Mouse (Mus musculus): ENCODE measurements at regions not wholly inside any gene's neighbourhood (a gene's known extent, or its start where the extent isn't known, plus 50 kb on each side); places are given as distances from the start of the nearest gene placed in this dataset.

- H3K4me3 ChIP-seq (replicated peaks; ENCODE audit: control insufficient read depth, low read depth, low read length), result no peak overlapping the region
- H3K4me1 ChIP-seq (ENCODE audit: control insufficient read depth, insufficient read depth, low read length), result no peaks in the 10 kb centered on the region
- 64% methylated on average over 6 of the region's 6 CpGs for WGBS
- TF ChIP-seq POLR2A (IDR thresholded peaks at IDR 0.05; ENCODE audit: borderline replicate concordance, control insufficient read depth, low read depth, low read length), result no peak
- TF ChIP-seq CTCF (IDR thresholded peaks at IDR 0.05; ENCODE audit: control insufficient read depth, insufficient read depth, low read length), result no peak
- no peak overlapping the region for H3K27ac ChIP-seq (ENCODE audit: control insufficient read depth, insufficient read depth, low read depth, low read length, poor library complexity)
Measured at GRCm38 (mm10) chr1:121243576-121243975, 88.8 kb downstream of the Insig2 start.

GRCm38 (mm10) chr1:121247556-121247955 is 84.8 kb downstream of the Insig2 start:
- 42% methylated on average over 2 of the region's 2 CpGs for WGBS

GRCm38 (mm10) chr1:121249081-121249480 is 83.3 kb downstream of the Insig2 start:
- H3K4me1 ChIP-seq (ENCODE audit: control insufficient read depth, insufficient read depth, low read length), result no peaks in the 10 kb centered on the region
- H3K27ac ChIP-seq (ENCODE audit: control insufficient read depth, insufficient read depth, low read depth, low read length, poor library complexity), result no peak overlapping the region
- no peak for TF ChIP-seq CTCF (IDR thresholded peaks at IDR 0.05; ENCODE audit: control insufficient read depth, insufficient read depth, low read length)
- no peak for TF ChIP-seq POLR2A (IDR thresholded peaks at IDR 0.05; ENCODE audit: borderline replicate concordance, control insufficient read depth, low read depth, low read length)
- 46% methylated on average over 1 of the region's 1 CpGs for WGBS
- no peak overlapping the region for H3K4me3 ChIP-seq (replicated peaks; ENCODE audit: control insufficient read depth, low read depth, low read length)

More at GRCm38 (mm10) chr1:121247556-121247955, 84.8 kb downstream of the Insig2 start:
- H3K27ac ChIP-seq (ENCODE audit: control insufficient read depth, insufficient read depth, low read depth, low read length, poor library complexity), result no peak overlapping the region
- H3K4me3 ChIP-seq (replicated peaks; ENCODE audit: control insufficient read depth, low read depth, low read length), result no peak overlapping the region
- TF ChIP-seq CTCF (IDR thresholded peaks at IDR 0.05; ENCODE audit: control insufficient read depth, insufficient read depth, low read length) (no peak), POLR2A (IDR thresholded peaks at IDR 0.05; ENCODE audit: borderline replicate concordance, control insufficient read depth, low read depth, low read length) (no peak)
- no peaks in the 10 kb centered on the region for H3K4me1 ChIP-seq (ENCODE audit: control insufficient read depth, insufficient read depth, low read length)

- TF ChIP-seq CTCF (IDR thresholded peaks at IDR 0.05; ENCODE audit: control insufficient read depth, insufficient read depth, low read length) (no peak), POLR2A (IDR thresholded peaks at IDR 0.05; ENCODE audit: borderline replicate concordance, control insufficient read depth, low read depth, low read length) (no peak)
- no peak overlapping the region for H3K27ac ChIP-seq (ENCODE audit: control insufficient read depth, insufficient read depth, low read depth, low read length, poor library complexity)
- WGBS, result 86% methylated on average over 4 of the region's 4 CpGs
- H3K4me1 ChIP-seq (ENCODE audit: control insufficient read depth, insufficient read depth, low read length), result no peaks in the 10 kb centered on the region
- no peak overlapping the region for H3K4me3 ChIP-seq (replicated peaks; ENCODE audit: control insufficient read depth, low read depth, low read length)
Measured at GRCm38 (mm10) chr1:121250686-121251085, 81.7 kb downstream of the Insig2 start.

- 84% methylated on average over 7 of the region's 7 CpGs for WGBS
- Histone ChIP-seq H3K27ac (ENCODE audit: control insufficient read depth, insufficient read depth, low read depth, low read length, poor library complexity) (no peak overlapping the region), H3K4me3 (replicated peaks; ENCODE audit: control insufficient read depth, low read depth, low read length) (no peak overlapping the region), H3K4me1 (ENCODE audit: control insufficient read depth, insufficient read depth, low read length) (no peaks in the 10 kb centered on the region)
- TF ChIP-seq POLR2A (IDR thresholded peaks at IDR 0.05; ENCODE audit: borderline replicate concordance, control insufficient read depth, low read depth, low read length), result no peak
- no peak for TF ChIP-seq CTCF (IDR thresholded peaks at IDR 0.05; ENCODE audit: control insufficient read depth, insufficient read depth, low read length)
Measured at GRCm38 (mm10) chr1:121252056-121252455, 80.3 kb downstream of the Insig2 start.

- Histone ChIP-seq H3K4me1 (ENCODE audit: control insufficient read depth, insufficient read depth, low read length) (no peaks in the 10 kb centered on the region), H3K27ac (ENCODE audit: control insufficient read depth, insufficient read depth, low read depth, low read length, poor library complexity) (no peak overlapping the region), H3K4me3 (replicated peaks; ENCODE audit: control insufficient read depth, low read depth, low read length) (no peak overlapping the region)
- TF ChIP-seq CTCF (IDR thresholded peaks at IDR 0.05; ENCODE audit: control insufficient read depth, insufficient read depth, low read length) (no peak), POLR2A (IDR thresholded peaks at IDR 0.05; ENCODE audit: borderline replicate concordance, control insufficient read depth, low read depth, low read length) (no peak)
- 76% methylated on average over 9 of the region's 9 CpGs for WGBS
Measured at GRCm38 (mm10) chr1:121254196-121254595, 78.2 kb downstream of the Insig2 start.

All from bone marrow, adult 2 months (tissue).